Mouse (Mus musculus) neural tube, embryonic 11.5 days (tissue): ENCODE results near the gene Tbx15. TPM values are rescaled to one million over a fixed set of nuclear protein-coding genes. Genes with fewer than 3 reads are reported as not detected.
"Not testable (repeated sequence)": the region's sequence is repeated elsewhere in the genome, so short reads cannot be mapped to it uniquely, and the experiment has no call there.

ENCODE experiments used
- ATAC-seq: fragments of 200-750 bp; cut with Nextera tagmentation; 2 replicates; pipeline ENCODE4 v1.8.0; 2017; ENCODE audit warnings: moderate number of reproducible peaks, mild to moderate bottlenecking, moderate TSS enrichment, moderate library complexity; ENCODE audit not compliant: insufficient read depth, low FRiP score, low TSS enrichment
- DNase-seq: peaks from one replicate; pipeline ENCODE4 v3.0.0-alpha.2; 2015; ENCODE audit warnings: low spot score
- H3K27ac ChIP-seq: fragments of 300-500 bp; sonication (generic); 2 replicates; pipeline ENCODE4 v1.5.1; 2014; ENCODE audit warnings: low read depth, mild to moderate bottlenecking, low read length
- H3K27me3 ChIP-seq: fragments of 300-500 bp; sonication (generic); 2 replicates; pipeline ENCODE4 v1.6.1; 2014; ENCODE audit warnings: mild to moderate bottlenecking, low read length, mixed read lengths; ENCODE audit not compliant: control insufficient read depth, insufficient read depth
- H3K36me3 ChIP-seq: fragments of 300-500 bp; sonication (generic); 2 replicates; pipeline ENCODE4 v1.6.1; 2014; ENCODE audit warnings: mild to moderate bottlenecking, low read length, moderate library complexity, mixed read lengths; ENCODE audit not compliant: control insufficient read depth, insufficient read depth
- H3K4me1 ChIP-seq: fragments of 300-500 bp; sonication (generic); 2 replicates; pipeline ENCODE4 v1.6.1; 2014; ENCODE audit warnings: low read length, mixed read lengths; ENCODE audit not compliant: control insufficient read depth, insufficient read depth
- H3K4me2 ChIP-seq: fragments of 300-500 bp; sonication (generic); 2 replicates; pipeline ENCODE4 v1.6.1; 2014; ENCODE audit warnings: low read depth, mild to moderate bottlenecking, moderate library complexity
- H3K4me3 ChIP-seq: fragments of 300-500 bp; sonication (generic); 2 replicates; pipeline ENCODE4 v1.5.1; 2014; ENCODE audit warnings: low read depth, low read length
- H3K9ac ChIP-seq: fragments of 300-500 bp; sonication (generic); 2 replicates; pipeline ENCODE4 v1.6.1; 2014; ENCODE audit warnings: mild to moderate bottlenecking, low read length
- H3K9me3 ChIP-seq: fragments of 300-500 bp; sonication (generic); 2 replicates; pipeline ENCODE4 v1.6.1; 2016; ENCODE audit warnings: low read length; ENCODE audit not compliant: control insufficient read depth
- WGBS: fragments of 180-500 bp; shearing (Covaris S2); extraction: QIAGEN DNeasy Blood & Tissue Kit; methylation state at CpG from one replicate; pipeline ENCODE4 v1.1.7; 2014; 5-methylcytosine and 5-hydroxymethylcytosine counted together
- polyA plus RNA-seq: library from polyadenylated mRNA; unstranded; fragments of >200 nt; fragmentation: Nextera tagmentation; extraction: Ambion mirVana; gene quantifications from 2 replicates; pipeline ENCODE4 v1.2.1, GENCODE M21; 2014

Tbx15 gene
- polyA plus RNA-seq, 1 experiment from 2014 or later, result 2.1 TPM

DNA sequence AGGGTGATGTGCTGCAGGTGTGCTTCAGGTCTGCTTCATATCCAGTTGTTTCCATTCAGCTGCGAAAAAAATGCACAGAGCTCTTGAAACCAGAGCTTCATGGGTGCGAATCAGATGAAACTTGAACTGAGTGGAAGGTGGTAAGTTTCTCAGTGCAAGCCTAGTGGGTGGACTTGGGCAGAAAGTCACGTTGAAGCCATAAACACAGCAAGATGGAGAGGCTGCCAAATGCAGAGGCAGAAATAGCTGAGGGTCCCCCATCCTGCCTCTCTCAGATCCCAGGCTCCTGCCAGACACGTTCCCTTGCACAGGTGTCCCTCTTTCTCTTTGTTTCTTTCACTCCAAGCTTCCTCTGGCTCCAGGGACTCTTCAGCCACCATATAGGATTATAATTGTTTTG, 41.3 kb downstream of the Tbx15 start:
- no peak overlapping the region for H3K9ac ChIP-seq
- no peak overlapping the region for H3K27ac ChIP-seq
- no peaks in the 10 kb centered on the region for H3K27me3 ChIP-seq
- 52% methylated on average over 4 of the region's 4 CpGs for WGBS
- H3K4me1 ChIP-seq, result no peaks in the 10 kb centered on the region
- no peaks in the 10 kb centered on the region for H3K9me3 ChIP-seq
- DNase-seq (no peak), ATAC-seq (no peak)
- H3K36me3 ChIP-seq, result no peaks in the 10 kb centered on the region
- H3K4me2 ChIP-seq, result no peak overlapping the region
- no peak overlapping the region for H3K4me3 ChIP-seq

DNA sequence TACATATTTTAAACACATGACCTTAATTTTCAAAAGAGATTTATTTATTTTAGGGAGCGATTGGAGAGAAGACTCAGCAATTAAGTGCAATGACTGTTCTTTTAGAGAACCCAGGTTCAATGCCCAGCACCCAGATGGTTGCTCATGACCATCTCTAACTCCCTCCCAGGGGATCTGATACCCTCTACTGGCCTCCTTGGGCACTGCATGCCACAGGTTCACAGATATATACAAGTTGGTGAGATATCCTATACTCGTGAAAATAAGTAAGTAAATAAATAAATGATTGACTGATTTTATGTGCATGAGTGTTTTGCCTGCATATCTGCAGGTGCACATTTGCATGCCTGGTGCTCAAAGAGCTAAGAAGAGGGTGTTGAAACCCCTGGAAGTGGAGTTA, 48.1 kb downstream of the Tbx15 start:
- no peak overlapping the region for H3K9ac ChIP-seq
- no peak for DNase-seq
- 57% methylated on average over 2 of the region's 2 CpGs for WGBS
- H3K4me3 ChIP-seq, result no peak overlapping the region
- no peaks in the 10 kb centered on the region for H3K4me1 ChIP-seq
- no peak for ATAC-seq
- no peak overlapping the region for H3K27ac ChIP-seq
- no peaks in the 10 kb centered on the region for H3K36me3 ChIP-seq
- no peak overlapping the region for H3K4me2 ChIP-seq
- H3K27me3 ChIP-seq, result no peaks in the 10 kb centered on the region
- no peaks in the 10 kb centered on the region for H3K9me3 ChIP-seq

DNA sequence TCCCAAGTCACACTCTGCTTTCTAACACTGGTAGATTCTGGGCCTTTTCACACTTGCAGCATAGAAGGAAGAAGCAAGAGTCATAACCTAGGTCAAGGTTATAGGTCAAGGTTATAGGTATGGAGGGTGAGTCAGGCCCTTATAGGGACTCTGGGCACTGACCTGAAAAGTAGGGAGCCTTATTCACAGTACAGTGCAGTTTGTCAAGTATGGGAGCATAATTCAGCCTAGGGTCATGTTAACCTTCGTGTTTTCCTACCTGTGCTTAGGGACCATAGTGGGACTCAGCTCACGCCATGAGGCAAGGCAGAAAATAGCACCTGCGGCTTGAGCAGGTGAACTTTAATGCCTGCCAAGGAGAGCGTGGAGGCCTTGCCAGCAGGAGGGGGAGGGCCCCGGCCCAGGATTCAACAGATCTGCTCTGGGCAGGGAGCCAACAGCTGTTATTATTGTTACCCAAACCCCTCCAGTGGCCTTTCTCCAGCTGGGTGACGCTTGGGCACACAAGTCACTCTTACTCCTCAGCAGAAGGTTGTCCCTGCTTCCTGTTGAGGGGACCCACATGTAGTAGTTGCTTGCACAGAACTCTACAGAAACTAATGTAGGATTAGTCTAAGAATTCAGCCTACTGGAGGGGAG, 50.0 kb downstream of the Tbx15 start:
- Histone ChIP-seq H3K27me3 (no peaks in the 10 kb centered on the region), H3K9ac (no peak overlapping the region), H3K36me3 (no peaks in the 10 kb centered on the region), H3K27ac (no peak overlapping the region), H3K4me3 (no peak overlapping the region), H3K4me2 (no peak overlapping the region), H3K9me3 (no peaks in the 10 kb centered on the region), H3K4me1 (no peaks in the 10 kb centered on the region)
- DNase-seq, result no peak
- WGBS, result 43% methylated on average over 6 of the region's 6 CpGs
- peak; percentile 48; the same call in 1 of the 2 replicates for ATAC-seq

DNA sequence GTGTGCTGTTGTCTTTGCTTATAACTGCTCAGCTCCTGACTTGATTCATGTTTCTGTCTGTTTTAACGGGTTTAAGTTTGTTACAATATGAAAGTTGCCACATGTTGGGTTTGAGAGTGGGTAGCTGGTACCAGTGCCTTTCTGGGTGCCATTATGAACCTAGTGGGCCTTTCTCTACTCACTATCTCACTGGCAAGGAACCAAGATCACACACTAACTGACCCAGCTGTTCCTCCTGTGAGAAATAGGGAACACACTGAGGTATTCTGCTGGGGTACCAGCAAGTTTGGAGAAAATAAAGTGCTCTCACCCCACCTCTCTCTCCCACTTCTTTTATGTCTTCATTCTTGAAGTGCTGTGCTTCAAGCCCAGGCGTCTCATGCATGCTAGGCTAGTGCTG, 50.7 kb downstream of the Tbx15 start:
- no peak overlapping the region for H3K4me2 ChIP-seq
- H3K27me3 ChIP-seq, result no peaks in the 10 kb centered on the region
- no peaks in the 10 kb centered on the region for H3K9me3 ChIP-seq
- H3K36me3 ChIP-seq, result no peaks in the 10 kb centered on the region
- H3K27ac ChIP-seq, result no peak overlapping the region
- ATAC-seq (no peak), DNase-seq (no peak)
- no peak overlapping the region for H3K9ac ChIP-seq
- no peak overlapping the region for H3K4me3 ChIP-seq
- 87% methylated on average over 2 of the region's 2 CpGs for WGBS
- H3K4me1 ChIP-seq, result no peaks in the 10 kb centered on the region

DNA sequence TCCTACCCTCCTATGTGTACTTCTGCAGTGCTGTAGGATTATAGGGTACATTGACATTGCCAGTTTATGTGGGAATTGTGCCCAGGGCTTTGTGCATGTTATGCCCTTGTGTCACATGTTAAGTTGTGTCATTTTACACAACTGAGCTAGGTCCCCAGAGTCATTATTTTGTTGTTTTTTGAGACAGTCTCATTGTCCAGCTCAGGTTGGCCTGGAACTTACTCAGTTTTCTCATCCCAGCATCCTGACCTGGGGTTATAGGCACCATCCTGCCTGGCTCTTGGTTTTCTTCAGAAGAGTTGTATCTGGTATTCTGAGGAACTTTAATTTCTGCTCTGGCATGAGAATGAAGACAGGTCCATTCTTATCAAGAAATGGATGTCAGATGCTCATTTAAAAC, 51.2 kb downstream of the Tbx15 start:
- Histone ChIP-seq H3K4me1 (no peaks in the 10 kb centered on the region), H3K4me2 (no peak overlapping the region), H3K9me3 (no peaks in the 10 kb centered on the region), H3K36me3 (no peaks in the 10 kb centered on the region), H3K9ac (no peak overlapping the region), H3K27ac (no peak overlapping the region), H3K4me3 (no peak overlapping the region), H3K27me3 (no peaks in the 10 kb centered on the region)
- ATAC-seq (no peak), DNase-seq (no peak)

DNA sequence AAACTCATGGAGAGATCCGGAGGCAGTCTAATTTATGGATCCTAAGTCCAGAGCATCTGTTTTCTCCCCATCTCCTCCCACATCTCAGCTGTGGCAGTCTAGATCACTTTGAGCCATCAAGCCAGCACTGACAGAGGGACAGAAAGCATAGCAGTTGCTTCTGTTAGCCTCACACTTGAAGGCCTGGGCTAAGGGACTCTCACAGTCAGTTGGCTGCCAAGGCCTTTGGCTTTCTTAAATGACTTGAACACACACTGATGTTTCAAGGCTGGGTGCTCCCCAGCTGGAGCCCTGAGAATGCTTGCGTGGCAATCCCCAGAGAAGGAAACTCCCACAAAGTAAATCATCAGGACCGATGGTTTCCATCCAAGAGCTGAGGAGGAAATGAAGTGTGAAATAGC, 52.4 kb downstream of the Tbx15 start:
- 72% methylated on average over 3 of the region's 3 CpGs for WGBS
- Histone ChIP-seq H3K36me3 (no peaks in the 10 kb centered on the region), H3K9me3 (no peaks in the 10 kb centered on the region), H3K27ac (no peak overlapping the region), H3K9ac (no peak overlapping the region), H3K4me1 (no peaks in the 10 kb centered on the region), H3K4me2 (no peak overlapping the region), H3K4me3 (no peak overlapping the region), H3K27me3 (no peaks in the 10 kb centered on the region)
- ATAC-seq, result no peak
- no peak for DNase-seq

DNA sequence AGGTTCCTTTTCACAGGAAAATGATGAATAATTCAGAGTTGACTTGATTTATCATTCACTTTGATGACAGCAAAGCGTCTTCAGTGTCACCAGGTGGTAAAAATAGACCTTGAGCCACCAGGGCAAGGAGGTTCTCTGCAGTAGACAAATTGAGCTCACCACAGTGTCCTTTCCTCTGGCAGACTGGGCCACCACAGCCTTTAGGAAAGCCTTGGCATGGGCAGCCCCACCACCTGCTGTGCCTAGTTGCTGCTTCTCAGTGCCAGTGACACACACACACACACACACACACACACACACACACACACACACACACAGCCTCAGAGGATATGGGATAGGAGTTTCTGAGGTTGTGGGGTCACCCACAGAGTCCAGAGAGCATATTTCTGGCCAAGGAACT, 54.0 kb downstream of the Tbx15 start:
- H3K9me3 ChIP-seq, H3K27me3 ChIP-seq, H3K27ac ChIP-seq, H3K4me1 ChIP-seq, DNase-seq, H3K4me2 ChIP-seq, ATAC-seq, H3K36me3 ChIP-seq, H3K4me3 ChIP-seq, H3K9ac ChIP-seq: not testable (repeated sequence)
- 73% methylated on average over 1 of the region's 1 CpGs for WGBS

DNA sequence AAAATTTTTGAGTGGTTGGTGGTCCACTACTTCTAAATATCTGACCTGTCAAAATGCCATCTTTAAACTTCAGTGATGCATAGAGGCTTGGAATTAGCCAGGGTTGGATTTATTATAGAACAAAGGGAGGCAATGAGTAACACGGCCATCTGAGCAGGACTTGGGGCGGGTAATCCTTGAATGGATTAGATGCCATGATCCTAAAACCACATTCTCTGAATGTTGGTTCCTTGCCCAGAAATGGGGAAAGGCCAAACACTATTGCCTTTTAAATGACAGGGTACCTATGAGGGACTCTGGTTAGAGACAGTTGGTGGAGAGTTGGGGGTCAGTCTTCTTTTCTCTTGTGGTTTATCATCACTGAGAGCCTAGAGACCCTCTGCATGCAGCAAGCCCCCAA, 55.1 kb downstream of the Tbx15 start:
- no peak for DNase-seq
- Histone ChIP-seq H3K4me3 (no peak overlapping the region), H3K4me2 (no peak overlapping the region), H3K36me3 (no peaks in the 10 kb centered on the region), H3K9me3 (no peaks in the 10 kb centered on the region), H3K9ac (no peak overlapping the region), H3K4me1 (no peaks in the 10 kb centered on the region), H3K27ac (no peak overlapping the region), H3K27me3 (no peaks in the 10 kb centered on the region)
- WGBS, result 87% methylated on average over 2 of the region's 2 CpGs
- ATAC-seq, result no peak

DNA sequence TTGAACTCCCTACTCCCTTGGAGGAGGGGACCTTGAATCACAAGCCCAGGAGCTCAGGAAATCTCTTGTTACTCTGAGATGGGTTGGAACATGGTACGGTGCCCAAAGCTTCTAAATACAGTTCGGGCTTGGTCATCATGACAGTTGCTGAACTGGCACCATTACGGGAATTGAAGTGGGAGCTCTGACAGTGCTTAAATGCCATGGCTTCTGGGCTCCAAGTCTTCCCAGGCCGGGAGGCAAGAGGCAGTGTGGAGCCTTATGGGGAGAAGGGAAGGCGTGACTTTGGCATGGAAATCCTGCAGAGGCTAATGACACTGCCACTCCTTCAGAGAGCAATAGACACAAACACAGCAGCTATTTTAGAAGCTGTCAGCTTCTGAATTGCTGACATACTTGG, 56.0 kb downstream of the Tbx15 start:
- H3K27ac ChIP-seq, result no peak overlapping the region
- 82% methylated on average over 5 of the region's 5 CpGs for WGBS

More for the DNA sequence above, 56.0 kb downstream of the Tbx15 start:
- ATAC-seq (no peak), DNase-seq (no peak)
- Histone ChIP-seq H3K27me3 (no peaks in the 10 kb centered on the region), H3K4me3 (no peak overlapping the region), H3K36me3 (no peaks in the 10 kb centered on the region), H3K9me3 (no peaks in the 10 kb centered on the region), H3K4me2 (no peak overlapping the region), H3K9ac (no peak overlapping the region), H3K4me1 (no peaks in the 10 kb centered on the region)
